Mouse (Mus musculus): Measurements from ENCODE around the gene Armc5. TPM values are rescaled to one million over a fixed set of nuclear protein-coding genes. Genes with fewer than 3 reads are reported as not detected.

The Armc5 gene
- total and polyA plus RNA-seq, 3 experiments = 14.6 to 23.7 TPM; not detected in 1

DNA sequence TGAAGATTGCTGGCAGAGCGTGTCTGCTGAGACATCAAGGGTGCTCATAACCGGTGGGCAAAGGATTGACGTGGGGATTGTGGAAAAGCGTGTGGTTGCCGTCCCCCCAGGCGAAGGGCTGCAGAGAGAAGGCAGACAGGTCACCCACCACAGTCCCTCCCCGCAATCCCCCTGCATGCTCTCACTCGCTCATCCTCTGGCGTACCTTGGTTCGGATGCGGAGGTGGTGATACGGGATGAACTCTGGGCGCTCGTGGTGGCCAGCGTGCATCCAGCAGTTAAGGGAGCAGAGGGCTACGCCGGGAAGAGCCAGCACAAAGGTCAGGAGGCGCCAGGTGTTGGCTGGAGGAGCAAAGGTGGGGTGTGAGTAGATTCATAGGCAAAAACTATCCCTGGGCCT, 31.4 kb upstream of the Armc5 start:
- peaks cover 2 to 6% of the 10 kb centered on the region in 2 experiments; a peak in 3 of 4 replicates for H3K27me3 ChIP-seq (ENCODE audit: control insufficient read depth in 1 of 2, insufficient read depth in 2 of 2, low read length in 2 of 2)
- H3K4me3 ChIP-seq (ENCODE audit: control insufficient read depth in 1 of 2, insufficient read depth in 1 of 2, low read depth in 2 of 2, low read length in 2 of 2) = peak overlapping the region; percentile 37 to 96; a peak in 3 of 4 replicates
- TF ChIP-seq EP300 (IDR thresholded peaks at IDR 0.05; ENCODE audit: low read depth in 1 of 2, low read length in 2 of 2) = no peak
- TF ChIP-seq GATA1 (IDR thresholded peaks at IDR 0.05; ENCODE audit: low read depth, low read length) = no peak
- no peak for TF ChIP-seq USF2 (IDR thresholded peaks at IDR 0.05; ENCODE audit: borderline replicate concordance in 1 of 2, insufficient read depth in 1 of 2, low read depth in 1 of 2, low read length in 2 of 2)
- no peaks in the 10 kb centered on the region for H3K9me3 ChIP-seq (replicated peaks; ENCODE audit: insufficient read depth, low read length)
- H3K4me1 ChIP-seq (ENCODE audit: control insufficient read depth in 1 of 2, insufficient read depth in 2 of 2, low read length in 2 of 2) = peaks cover 2 to 6% of the 10 kb centered on the region in 2 experiments; a peak in 2 of 4 replicates
- H3K27ac ChIP-seq (ENCODE audit: control insufficient read depth, low read depth, low read length) = no peak overlapping the region; the same call in 1 of the 2 replicates
- no peaks in the 10 kb centered on the region for H3K36me3 ChIP-seq (ENCODE audit: control insufficient read depth in 1 of 2, insufficient read depth in 2 of 2, low read length in 2 of 2)
- H3K79me2 ChIP-seq (ENCODE audit: control insufficient read depth, insufficient read depth, low read length, poor library complexity) = no peaks in the 10 kb centered on the region
- H3K9ac ChIP-seq (ENCODE audit: control insufficient read depth, low read depth, low read length, poor library complexity, severe bottlenecking) = peak overlapping the region; percentile 44
- DNase-seq (ENCODE audit: low read depth, low spot score) = no peak

- no peaks in the 10 kb centered on the region for H3K9me3 ChIP-seq (replicated peaks; ENCODE audit: insufficient read depth, low read length)
- peak within 1 kb of the TSS; percentile 37 to 96; a peak in 3 of 4 replicates for H3K4me3 ChIP-seq (ENCODE audit: control insufficient read depth in 1 of 2, insufficient read depth in 1 of 2, low read depth in 2 of 2, low read length in 2 of 2)
- H3K27ac ChIP-seq (ENCODE audit: control insufficient read depth, low read depth, low read length) = no peak within 1 kb of the TSS; the same call in 1 of the 2 replicates
- H3K9ac ChIP-seq (ENCODE audit: control insufficient read depth, low read depth, low read length, poor library complexity, severe bottlenecking) = peak within 1 kb of the TSS; percentile 44
- peak; percentile 45 for DNase-seq (ENCODE audit: low read depth, low spot score)
- H3K4me1 ChIP-seq (ENCODE audit: control insufficient read depth in 1 of 2, insufficient read depth in 2 of 2, low read length in 2 of 2) = peaks cover 2 to 6% of the 10 kb centered on the region in 2 experiments; a peak in 2 of 4 replicates
- no peaks in the 10 kb centered on the region for H3K79me2 ChIP-seq (ENCODE audit: control insufficient read depth, insufficient read depth, low read length, poor library complexity)
- no peaks in the 10 kb centered on the region for H3K36me3 ChIP-seq (ENCODE audit: control insufficient read depth in 1 of 2, insufficient read depth in 2 of 2, low read length in 2 of 2)
- peaks cover 2 to 6% of the 10 kb centered on the region in 2 experiments; a peak in 3 of 4 replicates for H3K27me3 ChIP-seq (ENCODE audit: control insufficient read depth in 1 of 2, insufficient read depth in 2 of 2, low read length in 2 of 2)
- TF ChIP-seq CHD1 (IDR thresholded peaks at IDR 0.05; ENCODE audit: low read depth, low read length) (no peak), CHD2 (IDR thresholded peaks at IDR 0.05; ENCODE audit: low read length) (no peak), TAL1 (IDR thresholded peaks at IDR 0.05; ENCODE audit: low read length) (no peak), TCF12 (IDR thresholded peaks at IDR 0.05; ENCODE audit: low read depth, low read length) (no peak), ZC3H11A (IDR thresholded peaks at IDR 0.05; ENCODE audit: low read depth, low read length) (no peak), SIN3A (IDR thresholded peaks at IDR 0.05; ENCODE audit: low read length) (no peak), MYC (IDR thresholded peaks at IDR 0.05; ENCODE audit: low read depth, low read length) (no peak), USF1 (IDR thresholded peaks at IDR 0.05; ENCODE audit: low read depth, low read length) (no peak), ZKSCAN1 (IDR thresholded peaks at IDR 0.05; ENCODE audit: low read depth, low read length) (no peak), MAFK (IDR thresholded peaks at IDR 0.05; ENCODE audit: borderline replicate concordance, low read depth, low read length) (no peak), HCFC1 (IDR thresholded peaks at IDR 0.05; ENCODE audit: low read depth, low read length) (no peak), TBP (IDR thresholded peaks at IDR 0.05; ENCODE audit: low read depth, low read length) (no peak), SMC3 (IDR thresholded peaks at IDR 0.05; ENCODE audit: low read depth, low read length) (no peak), RCOR1 (IDR thresholded peaks at IDR 0.05; ENCODE audit: low read depth, low read length) (no peak), ZMIZ1 (IDR thresholded peaks at IDR 0.05; ENCODE audit: low read depth, low read length) (no peak), JUND (IDR thresholded peaks at IDR 0.05; ENCODE audit: low read depth, low read length) (no peak), KAT2A (conservative IDR thresholded peaks at IDR 0.05; ENCODE audit: low read depth, low read length) (0 out of 2 replicates have a peak, but pooled peaks have one; percentile 37), CTCF (IDR thresholded peaks at IDR 0.05 in 2 of 3, conservative IDR thresholded peaks at IDR 0.05 in 1 of 3; ENCODE audit: control insufficient read depth in 1 of 3, insufficient read depth in 1 of 3, low read depth in 2 of 3, low read length in 3 of 3, poor library complexity in 1 of 3, severe bottlenecking in 1 of 3) (no peak), USF2 (IDR thresholded peaks at IDR 0.05; ENCODE audit: borderline replicate concordance in 1 of 2, insufficient read depth in 1 of 2, low read depth in 1 of 2, low read length in 2 of 2) (no peak), ZNF384 (IDR thresholded peaks at IDR 0.05; ENCODE audit: low read depth, low read length) (no peak), BHLHE40 (IDR thresholded peaks at IDR 0.05; ENCODE audit: borderline replicate concordance, low read depth, low read length) (no peak), MYB (IDR thresholded peaks at IDR 0.05; ENCODE audit: low read depth, low read length) (no peak), UBTF (IDR thresholded peaks at IDR 0.05; ENCODE audit: borderline replicate concordance, insufficient read depth, low read depth, low read length) (no peak), GABPA (IDR thresholded peaks at IDR 0.05; ENCODE audit: low read depth, low read length) (no peak), POLR2AphosphoS2 (IDR thresholded peaks at IDR 0.05; ENCODE audit: low read length) (peak; percentile 50; the same call in 1 of the 2 replicates), ELF1 (IDR thresholded peaks at IDR 0.05; ENCODE audit: low read depth, low read length) (no peak), POLR2A (IDR thresholded peaks at IDR 0.05; ENCODE audit: control insufficient read depth in 1 of 2, insufficient read depth in 1 of 2, low read depth in 1 of 2, low read length in 2 of 2, poor library complexity in 1 of 2) (no peak), MAX (IDR thresholded peaks at IDR 0.05; ENCODE audit: low read length) (no peak; the same call in 1 of the 2 replicates), GATA1 (IDR thresholded peaks at IDR 0.05; ENCODE audit: low read depth, low read length) (no peak), NELFE (IDR thresholded peaks at IDR 0.05; ENCODE audit: low read depth, low read length) (no peak), ETS1 (IDR thresholded peaks at IDR 0.05; ENCODE audit: low read depth, low read length) (peak; percentile 61; the same call in 1 of the 2 replicates)
Observed at GRCm38 (mm10) chr7:128206152-128206551, 31.0 kb upstream of the Armc5 start, which contains the start of gene Cox6a2. Cox6a2 (minus strand) TSS chr7:128206387.

All from MEL (cell line).